Mouse (Mus musculus): ENCODE measurements around the gene Xrcc6. TPM values are rescaled to one million over a fixed set of nuclear protein-coding genes. Genes with fewer than 3 reads are reported as not detected.
A peak's percentile ranks its signal among the peaks of the same experiment; 100 is the strongest.

The Xrcc6 gene
- total RNA-seq (2021) (10 to 100 TPM; 18.9 to 24.3 TPM), polyA plus RNA-seq (2012; rRNA removed) (18.6 and 20.3 TPM in 2 replicates)
- long read RNA-seq, transcript Xrcc6-201 (13 exons, 2,114 nt), result major isoform, 24 of 30 reads
- long read RNA-seq, partial matches to known transcripts, result 3 of 30 reads
- long read RNA-seq, other reads (novel, unspliced or antisense), result 3 of 30 reads

GRCm38 (mm10) chr15:81987646-81988045 is at the start of gene Xrcc6:
Gene Xrcc6, plus strand, starts transcription at chr15:81987835.
- peaks cover 4% of the 10 kb centered on the region for H3K4me1 ChIP-seq (ENCODE audit: control insufficient read depth, insufficient read depth, low read length)
- no peaks in the 10 kb centered on the region for H3K27me3 ChIP-seq (ENCODE audit: control insufficient read depth, insufficient read depth, low read length)
- intact Hi-C loops (cut with DNase I), result no loop called here
- no peaks in the 10 kb centered on the region for H3K79me2 ChIP-seq (replicated peaks; ENCODE audit: control insufficient read depth, insufficient read depth, low read length)
- DNase-seq, result no peak
- no peaks in the 10 kb centered on the region for H3K36me3 ChIP-seq (ENCODE audit: control insufficient read depth, insufficient read depth, low read length)
- TF ChIP-seq CTCF (IDR thresholded peaks at IDR 0.05), result no peak
- no peak for TF ChIP-seq EP300 (IDR thresholded peaks at IDR 0.05; ENCODE audit: insufficient read depth, low read depth, low read length)
- no peak for TF ChIP-seq POLR2A (IDR thresholded peaks at IDR 0.05; ENCODE audit: insufficient read depth, low read depth, low read length)
- no peak within 1 kb of the TSS for H3K9ac ChIP-seq (ENCODE audit: low read depth, low read length)
- H3K4me3 ChIP-seq, result no peak within 1 kb of the TSS
- 64% methylated on average over 3 of the region's 3 CpGs for WGBS
- no peak within 1 kb of the TSS for H3K27ac ChIP-seq

DNA sequence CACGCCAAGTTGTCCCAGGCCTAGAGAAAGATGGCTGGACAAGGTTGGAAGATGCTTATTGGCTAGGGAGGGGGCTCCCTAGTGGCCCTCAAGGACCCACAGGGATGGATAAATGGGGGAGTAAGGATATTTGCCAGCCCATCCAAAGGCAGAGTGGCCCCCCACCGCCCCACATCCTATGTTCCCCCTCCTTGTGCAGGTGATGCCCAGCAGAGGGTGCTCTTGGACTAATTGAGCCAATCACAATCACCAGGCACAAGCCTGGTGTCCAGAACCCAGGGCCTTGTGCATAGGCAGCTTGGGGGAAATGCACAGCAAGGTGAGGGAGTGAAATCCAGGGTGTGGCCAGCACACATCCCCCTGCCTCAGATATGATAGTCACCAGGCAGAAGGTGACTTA is 49.4 kb upstream of the Xrcc6 start:
- Histone ChIP-seq H3K79me2 (replicated peaks; ENCODE audit: control insufficient read depth, insufficient read depth, low read length) (no peaks in the 10 kb centered on the region), H3K36me3 (ENCODE audit: control insufficient read depth, insufficient read depth, low read length) (no peaks in the 10 kb centered on the region), H3K4me1 (ENCODE audit: control insufficient read depth, insufficient read depth, low read length) (peaks cover 6% of the 10 kb centered on the region), H3K27me3 (ENCODE audit: control insufficient read depth, insufficient read depth, low read length) (no peaks in the 10 kb centered on the region), H3K27ac (peak overlapping the region; percentile 53), H3K4me3 (no peak overlapping the region), H3K9ac (ENCODE audit: low read depth, low read length) (no peak overlapping the region)
- WGBS, result 41% methylated on average over 2 of the region's 2 CpGs
- intact Hi-C loops (cut with DNase I), result no loop called here
- DNase-seq, result peak in 1 of 2 experiments; percentile 50
- TF ChIP-seq POLR2A (IDR thresholded peaks at IDR 0.05; ENCODE audit: insufficient read depth, low read depth, low read length), result no peak
- TF ChIP-seq CTCF (IDR thresholded peaks at IDR 0.05), result peak; percentile 63
- 0 out of 2 replicates have a peak, but pooled peaks have one; percentile 12 for TF ChIP-seq EP300 (IDR thresholded peaks at IDR 0.05; ENCODE audit: insufficient read depth, low read depth, low read length)

- Histone ChIP-seq H3K79me2 (replicated peaks; ENCODE audit: control insufficient read depth, insufficient read depth, low read length) (no peaks in the 10 kb centered on the region), H3K9ac (ENCODE audit: low read depth, low read length) (no peak overlapping the region), H3K4me3 (no peak overlapping the region), H3K27ac (peak overlapping the region; percentile 33), H3K27me3 (ENCODE audit: control insufficient read depth, insufficient read depth, low read length) (no peaks in the 10 kb centered on the region), H3K4me1 (ENCODE audit: control insufficient read depth, insufficient read depth, low read length) (peaks cover 6% of the 10 kb centered on the region), H3K36me3 (ENCODE audit: control insufficient read depth, insufficient read depth, low read length) (no peaks in the 10 kb centered on the region)
- no peak for TF ChIP-seq POLR2A (IDR thresholded peaks at IDR 0.05; ENCODE audit: insufficient read depth, low read depth, low read length)
- TF ChIP-seq EP300 (IDR thresholded peaks at IDR 0.05; ENCODE audit: insufficient read depth, low read depth, low read length), result no peak
- no peak for TF ChIP-seq CTCF (IDR thresholded peaks at IDR 0.05)
- intact Hi-C loops (cut with DNase I), result no loop called here
- 79% methylated on average over 10 of the region's 10 CpGs for WGBS
- DNase-seq, result no peak
These were observed 48.4 kb upstream of the Xrcc6 start for GRCm38 (mm10) chr15:81939157-81939715.

DNA sequence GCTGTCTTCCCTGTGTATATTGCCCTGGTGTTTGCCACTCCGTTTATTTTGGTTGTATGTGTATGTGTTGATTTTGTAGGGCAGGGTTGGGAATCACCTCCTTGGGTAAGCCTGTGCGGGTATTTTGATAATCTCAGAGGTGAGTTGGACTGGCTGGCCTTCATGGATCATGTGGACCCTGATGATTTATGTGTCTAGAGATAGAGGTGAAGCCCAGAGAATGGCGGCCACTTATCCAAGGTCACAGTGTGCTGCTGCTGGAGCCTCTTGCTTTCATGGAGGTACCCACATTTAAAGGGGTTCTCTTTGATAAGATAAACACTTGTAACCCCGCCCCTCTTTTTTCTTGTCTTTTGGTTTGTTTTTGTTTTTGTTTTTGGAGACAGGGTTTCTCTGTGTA is 47.9 kb upstream of the Xrcc6 start:
- no peak for DNase-seq
- Histone ChIP-seq H3K9ac (ENCODE audit: low read depth, low read length) (no peak overlapping the region), H3K27me3 (ENCODE audit: control insufficient read depth, insufficient read depth, low read length) (no peaks in the 10 kb centered on the region), H3K79me2 (replicated peaks; ENCODE audit: control insufficient read depth, insufficient read depth, low read length) (no peaks in the 10 kb centered on the region), H3K27ac (peak overlapping the region; percentile 33; the same call in 1 of the 2 replicates), H3K4me3 (no peak overlapping the region), H3K4me1 (ENCODE audit: control insufficient read depth, insufficient read depth, low read length) (peaks cover 6% of the 10 kb centered on the region), H3K36me3 (ENCODE audit: control insufficient read depth, insufficient read depth, low read length) (no peaks in the 10 kb centered on the region)
- intact Hi-C loops (cut with DNase I), result no loop called here
- WGBS, result 78% methylated on average over 4 of the region's 4 CpGs
- TF ChIP-seq POLR2A (IDR thresholded peaks at IDR 0.05; ENCODE audit: insufficient read depth, low read depth, low read length), result no peak
- TF ChIP-seq EP300 (IDR thresholded peaks at IDR 0.05; ENCODE audit: insufficient read depth, low read depth, low read length), result no peak
- no peak for TF ChIP-seq CTCF (IDR thresholded peaks at IDR 0.05)

- intact Hi-C loops (cut with DNase I), result no loop called here
- Histone ChIP-seq H3K27me3 (ENCODE audit: control insufficient read depth, insufficient read depth, low read length) (no peaks in the 10 kb centered on the region), H3K36me3 (ENCODE audit: control insufficient read depth, insufficient read depth, low read length) (no peaks in the 10 kb centered on the region), H3K27ac (no peak overlapping the region), H3K4me1 (ENCODE audit: control insufficient read depth, insufficient read depth, low read length) (peaks cover 6% of the 10 kb centered on the region), H3K79me2 (replicated peaks; ENCODE audit: control insufficient read depth, insufficient read depth, low read length) (no peaks in the 10 kb centered on the region), H3K9ac (ENCODE audit: low read depth, low read length) (no peak overlapping the region), H3K4me3 (no peak overlapping the region)
- TF ChIP-seq POLR2A (IDR thresholded peaks at IDR 0.05; ENCODE audit: insufficient read depth, low read depth, low read length) (no peak), EP300 (IDR thresholded peaks at IDR 0.05; ENCODE audit: insufficient read depth, low read depth, low read length) (0 out of 2 replicates have a peak, but pooled peaks have one; percentile 11), CTCF (IDR thresholded peaks at IDR 0.05) (no peak)
- WGBS, result 79% methylated on average over 5 of the region's 5 CpGs
- no peak for DNase-seq
These were observed 47.4 kb upstream of the Xrcc6 start for GRCm38 (mm10) chr15:81940219-81940618.

GRCm38 (mm10) chr15:81941010-81941409 is 46.6 kb upstream of the Xrcc6 start:
- no peak for TF ChIP-seq EP300 (IDR thresholded peaks at IDR 0.05; ENCODE audit: insufficient read depth, low read depth, low read length)
- peak; percentile 32 for TF ChIP-seq CTCF (IDR thresholded peaks at IDR 0.05)
- no peak for TF ChIP-seq POLR2A (IDR thresholded peaks at IDR 0.05; ENCODE audit: insufficient read depth, low read depth, low read length)
- H3K9ac ChIP-seq (ENCODE audit: low read depth, low read length), result no peak overlapping the region
- H3K4me3 ChIP-seq, result no peak overlapping the region
- H3K79me2 ChIP-seq (replicated peaks; ENCODE audit: control insufficient read depth, insufficient read depth, low read length), result no peaks in the 10 kb centered on the region
- H3K27ac ChIP-seq, result no peak overlapping the region
- H3K27me3 ChIP-seq (ENCODE audit: control insufficient read depth, insufficient read depth, low read length), result no peaks in the 10 kb centered on the region
- H3K4me1 ChIP-seq (ENCODE audit: control insufficient read depth, insufficient read depth, low read length), result peaks cover 6% of the 10 kb centered on the region
- DNase-seq, result no peak
- no peaks in the 10 kb centered on the region for H3K36me3 ChIP-seq (ENCODE audit: control insufficient read depth, insufficient read depth, low read length)
- intact Hi-C loops (cut with DNase I), result no loop called here
- WGBS, result 82% methylated on average over 2 of the region's 2 CpGs

All from heart, adult 2 months (tissue).